Mouse (Mus musculus) CH12.LX (cell line): Measurements from ENCODE around the gene S100a1. TPM values are rescaled to one million over a fixed set of nuclear protein-coding genes. Genes with fewer than 3 reads are reported as not detected.

Source experiments
- DNase-seq: peaks from one replicate; pipeline ENCODE4 v3.0.0-alpha.2; 2013; ENCODE audit errors: extremely low read depth
- H3K27ac ChIP-seq: 2 replicates; pipeline ENCODE4 v1.5.1; 2012; ENCODE audit warnings: low read depth, mild to moderate bottlenecking, control low read depth, moderate library complexity; ENCODE audit not compliant: insufficient read depth
- H3K27me3 ChIP-seq: replicated peaks from 2 replicates; pipeline ENCODE3; 2012; ENCODE audit warnings: inconsistent platforms
- H3K36me3 ChIP-seq, 2 experiments: replicated peaks in 1 of 2; 2 replicates each; pipeline versions ENCODE3 to v1.6.1; 2012; ENCODE audit warnings: inconsistent platforms in 1 of 2, low read length in 1 of 2, mild to moderate bottlenecking in 1 of 2, mixed read lengths in 1 of 2, moderate library complexity in 1 of 2; ENCODE audit not compliant: control insufficient read depth in 1 of 2, insufficient read depth in 1 of 2
- H3K4me1 ChIP-seq, 2 experiments: 2 replicates each; pipeline ENCODE4 v1.6.1; 2012; ENCODE audit warnings: inconsistent platforms in 1 of 2, moderate library complexity in 1 of 2; ENCODE audit not compliant: insufficient read depth in 2 of 2, control insufficient read depth in 1 of 2
- H3K4me2 ChIP-seq: 2 replicates; pipeline ENCODE4 v1.6.1; 2012; ENCODE audit warnings: low read depth, mild to moderate bottlenecking, control low read depth; ENCODE audit not compliant: poor library complexity, insufficient read depth, severe bottlenecking
- H3K4me3 ChIP-seq, 3 experiments: fragments of 150-350 bp in 1 of 3; sonication (generic) in 1 of 3; replicated peaks in 1 of 3; 2 replicates each; pipeline versions ENCODE3 to v1.5.1; 2011 to 2012; ENCODE audit warnings: low read depth in 2 of 3, low read length in 2 of 3, mild to moderate bottlenecking in 2 of 3, moderate library complexity in 2 of 3, control low read depth in 1 of 3, improper control_type of control experiment in 1 of 3, inconsistent platforms in 1 of 3, mixed read lengths in 1 of 3; ENCODE audit not compliant: poor library complexity in 1 of 3
- H3K79me2 ChIP-seq: replicated peaks from 2 replicates; pipeline ENCODE4 v1.6.1; 2012; ENCODE audit warnings: mild to moderate bottlenecking, moderate library complexity; ENCODE audit not compliant: control insufficient read depth, poor library complexity, insufficient read depth, severe bottlenecking; ENCODE audit errors: extremely low read depth
- H3K9ac ChIP-seq: 2 replicates; pipeline ENCODE4 v1.6.1; 2012; ENCODE audit warnings: low read depth, mild to moderate bottlenecking, control low read depth, moderate library complexity; ENCODE audit not compliant: insufficient read depth
- H3K9me3 ChIP-seq: replicated peaks from 2 replicates; pipeline ENCODE3; 2012; ENCODE audit warnings: low read length, inconsistent platforms, mixed read lengths
- BHLHE40 ChIP-seq: IDR thresholded peaks from 2 replicates; pipeline ENCODE4 v1.6.1; 2011; ENCODE audit warnings: mild to moderate bottlenecking, low read depth, low read length, improper control_type of control experiment
- CTCF ChIP-seq, 2 experiments: IDR thresholded peaks in 1 of 2; conservative IDR thresholded peaks in 1 of 2; 2 replicates each; pipeline ENCODE4 v1.5.1; 2011 to 2012; ENCODE audit warnings: low read depth in 2 of 2, low read length in 2 of 2, improper control_type of control experiment in 1 of 2, inconsistent platforms in 1 of 2, mild to moderate bottlenecking in 1 of 2, moderate library complexity in 1 of 2
- ELF1 ChIP-seq: IDR thresholded peaks from 2 replicates; pipeline ENCODE4 v1.6.1; 2014; ENCODE audit warnings: low read depth, mild to moderate bottlenecking, inconsistent platforms, low read length, improper control_type of control experiment
- EP300 ChIP-seq: IDR thresholded peaks from 2 replicates; pipeline ENCODE4 v1.6.1; 2011; ENCODE audit warnings: low read length, improper control_type of control experiment
- IRF4 ChIP-seq: IDR thresholded peaks from 2 replicates; pipeline ENCODE4 v1.6.1; 2014; ENCODE audit warnings: low read depth, mild to moderate bottlenecking, inconsistent platforms, low read length, improper control_type of control experiment
- JUN ChIP-seq: IDR thresholded peaks from 2 replicates; pipeline ENCODE4 v1.6.1; 2011; ENCODE audit warnings: low read depth, mild to moderate bottlenecking, low read length, improper control_type of control experiment, moderate library complexity; ENCODE audit not compliant: insufficient read depth
- KAT2A ChIP-seq: IDR thresholded peaks from 2 replicates; pipeline ENCODE4 v1.6.1; 2012; ENCODE audit warnings: low read length, improper control_type of control experiment, inconsistent platforms; ENCODE audit not compliant: insufficient replicate concordance
- MAFK ChIP-seq: IDR thresholded peaks from 2 replicates; pipeline ENCODE4 v1.6.1; 2011; ENCODE audit warnings: low read length, improper control_type of control experiment; ENCODE audit not compliant: insufficient replicate concordance
- MAX ChIP-seq: IDR thresholded peaks from 2 replicates; pipeline ENCODE4 v1.6.1; 2011; ENCODE audit warnings: low read length, improper control_type of control experiment
- MEF2A ChIP-seq: IDR thresholded peaks from 2 replicates; pipeline ENCODE4 v1.6.1; 2014; ENCODE audit warnings: low read depth, mild to moderate bottlenecking, inconsistent platforms, low read length, improper control_type of control experiment, borderline replicate concordance
- MXI1 ChIP-seq: IDR thresholded peaks from 2 replicates; pipeline ENCODE4 v1.6.1; 2011; ENCODE audit warnings: mild to moderate bottlenecking, low read depth, low read length, improper control_type of control experiment
- MYC ChIP-seq: IDR thresholded peaks from 2 replicates; pipeline ENCODE4 v1.6.1; 2011; ENCODE audit warnings: low read depth, mild to moderate bottlenecking, improper control_type of control experiment, low read length
- POLR2AphosphoS2 ChIP-seq: IDR thresholded peaks from 2 replicates; pipeline ENCODE4 v1.6.1; 2011; ENCODE audit warnings: low read depth, low read length, improper control_type of control experiment
- RAD21 ChIP-seq: IDR thresholded peaks from 2 replicates; pipeline ENCODE4 v1.6.1; 2011; ENCODE audit warnings: low read depth, mild to moderate bottlenecking, low read length, improper control_type of control experiment, moderate library complexity
- RCOR1 ChIP-seq: conservative IDR thresholded peaks from 2 replicates; pipeline ENCODE4 v1.6.1; 2012; ENCODE audit warnings: low read depth, mild to moderate bottlenecking, inconsistent platforms, low read length, improper control_type of control experiment
- SIN3A ChIP-seq: IDR thresholded peaks from 2 replicates; pipeline ENCODE4 v1.6.1; 2012; ENCODE audit warnings: low read length, improper control_type of control experiment, inconsistent platforms
- TCF12 ChIP-seq: IDR thresholded peaks from 2 replicates; pipeline ENCODE4 v1.6.1; 2014; ENCODE audit warnings: low read depth, mild to moderate bottlenecking, inconsistent platforms, low read length, improper control_type of control experiment
- UBTF ChIP-seq: IDR thresholded peaks from 2 replicates; pipeline ENCODE4 v1.6.1; 2012; ENCODE audit warnings: low read depth, mild to moderate bottlenecking, inconsistent platforms, low read length, improper control_type of control experiment, moderate library complexity
- USF1 ChIP-seq: IDR thresholded peaks from 2 replicates; pipeline ENCODE4 v1.6.1; 2014; ENCODE audit warnings: low read depth, mild to moderate bottlenecking, inconsistent platforms, low read length, improper control_type of control experiment
- USF2 ChIP-seq: conservative IDR thresholded peaks from 2 replicates; pipeline ENCODE4 v1.6.1; 2011; ENCODE audit warnings: low read depth, low read length, improper control_type of control experiment
- ZC3H11A ChIP-seq: IDR thresholded peaks from 2 replicates; pipeline ENCODE4 v1.6.1; 2012; ENCODE audit warnings: low read depth, mild to moderate bottlenecking, inconsistent platforms, low read length, improper control_type of control experiment
- ZKSCAN1 ChIP-seq: IDR thresholded peaks from 2 replicates; pipeline ENCODE4 v1.6.1; 2012; ENCODE audit warnings: low read depth, inconsistent platforms, low read length, improper control_type of control experiment, borderline replicate concordance
- ZMIZ1 ChIP-seq: IDR thresholded peaks from 2 replicates; pipeline ENCODE4 v1.6.1; 2012; ENCODE audit warnings: low read depth, mild to moderate bottlenecking, inconsistent platforms, low read length, improper control_type of control experiment
- ZNF384 ChIP-seq: IDR thresholded peaks from 2 replicates; pipeline ENCODE4 v1.6.1; 2012; ENCODE audit warnings: low read depth, low read length, improper control_type of control experiment, inconsistent platforms
- dilution Hi-C: fragments of 300-500 bp; cut with MboI; formaldehyde crosslinking; loops from 2 replicates; pipeline ENCODE4 v1.14.3; 2020; ENCODE audit warnings: low sequenced_read_pairs; ENCODE audit not compliant: extremely low pct_unique_long_range_greater_than_20kb, extremely low pct_ligation_motif_present
- in situ Hi-C: fragments of 300-500 bp; cut with MboI; formaldehyde crosslinking; loops from 3 replicates; pipeline ENCODE4 v1.14.3; 2019; ENCODE audit warnings: low sequenced_read_pairs, low pct_ligation_motif_present, low pct_unique_long_range_greater_than_20kb, mixed read lengths
- polyA plus RNA-seq: library from polyadenylated mRNA; unstranded; fragments of >175 nt; gene quantifications from 2 replicates; pipeline ENCODE4 v1.2.1, GENCODE M21; 2012; ENCODE audit warnings: low read depth; ENCODE audit not compliant: insufficient read length
- total RNA-seq, 2 experiments: library from RNA; depleted of rRNA; stranded (reverse); fragments of 300-350 nt in 1 of 2; fragments of >200 nt in 1 of 2; gene quantifications; 2 replicates each; pipeline ENCODE4 v1.2.3; 2012 to 2014

S100a1 gene
- total and polyA plus RNA-seq, 3 experiments, result 2.7 to 13.2 (median 3.8) TPM

- dilution Hi-C loops, result no loop called here
- Histone ChIP-seq H3K27me3 (no peaks in the 10 kb centered on the region), H3K4me1 (peaks cover 9 to 18% of the 10 kb centered on the region in 2 experiments; a peak in 2 of 4 replicates), H3K36me3 (peaks cover 2 to 26% of the 10 kb centered on the region in 2 experiments), H3K9ac (peak overlapping the region; percentile 78; the same call in 1 of the 2 replicates), H3K4me3 (no peak overlapping the region), H3K27ac (no peak overlapping the region), H3K9me3 (no peaks in the 10 kb centered on the region), H3K4me2 (peak overlapping the region; percentile 82), H3K79me2 (no peaks in the 10 kb centered on the region)
- TF ChIP-seq CTCF (conservative IDR thresholded peaks at IDR 0.05 in 1 of 2, IDR thresholded peaks at IDR 0.05 in 1 of 2; ENCODE audit: low read depth in 2 of 2, low read length in 2 of 2), result no peak
- in situ Hi-C loops, result no loop called here
- DNase-seq, result no peak
Measured at GRCm38 (mm10) chr3:90515789-90516188, 1.6 kb upstream of the S100a1 start.

GRCm38 (mm10) chr3:90515242-90515641 lies 1.1 kb upstream of the S100a1 start:
- Histone ChIP-seq H3K4me1 (peaks cover 9 to 18% of the 10 kb centered on the region in 2 experiments; a peak in 2 of 4 replicates), H3K4me2 (peak overlapping the region; percentile 82), H3K9me3 (no peaks in the 10 kb centered on the region), H3K79me2 (no peaks in the 10 kb centered on the region), H3K4me3 (peak overlapping the region; percentile 62 to 67 (median 66)), H3K9ac (peak overlapping the region; percentile 78), H3K27ac (no peak overlapping the region), H3K27me3 (no peaks in the 10 kb centered on the region), H3K36me3 (peaks cover 2 to 22% of the 10 kb centered on the region in 2 experiments)
- DNase-seq, result no peak
- in situ Hi-C loops, result no loop called here
- dilution Hi-C loops, result no loop called here
- TF ChIP-seq MAX (no peak), MAFK (no peak), ZKSCAN1 (no peak), ZNF384 (no peak), RCOR1 (no peak), MEF2A (no peak)

- dilution Hi-C loops, result no loop called here
- Histone ChIP-seq H3K27me3 (no peaks in the 10 kb centered on the region), H3K79me2 (no peaks in the 10 kb centered on the region), H3K4me1 (peaks cover 9 to 18% of the 10 kb centered on the region in 2 experiments; a peak in 2 of 4 replicates), H3K4me2 (peak overlapping the region; percentile 82), H3K36me3 (peaks cover 2 to 21% of the 10 kb centered on the region in 2 experiments), H3K4me3 (peak overlapping the region; percentile 62 to 67 (median 66)), H3K9me3 (no peaks in the 10 kb centered on the region), H3K9ac (peak overlapping the region; percentile 78), H3K27ac (no peak overlapping the region)
- in situ Hi-C loops, result no loop called here
- peak; percentile 54 for DNase-seq
- TF ChIP-seq TCF12 (peak; percentile 67), JUN (no peak), USF1 (no peak), USF2 (no peak), IRF4 (peak; percentile 40), SIN3A (peak; percentile 80), ZMIZ1 (no peak), ZNF384 (no peak), ELF1 (peak; percentile 60; the same call in 1 of the 2 replicates), KAT2A (no peak), MEF2A (no peak), ZKSCAN1 (no peak), MXI1 (peak; percentile 96), MAFK (no peak), MYC (0 out of 2 replicates have a peak, but pooled peaks have one; percentile 62), EP300 (0 out of 2 replicates have a peak, but pooled peaks have one; percentile 17), BHLHE40 (peak; percentile 41; the same call in 1 of the 2 replicates), POLR2AphosphoS2 (peak; percentile 63; the same call in 1 of the 2 replicates), ZC3H11A (no peak), RAD21 (no peak), UBTF (no peak)
Measured at GRCm38 (mm10) chr3:90514691-90515090, 499 bp upstream of the S100a1 start.
